Mouse (Mus musculus) forebrain, postnatal 0 days (tissue): ENCODE measurements around the gene Apol10a. TPM values are rescaled to one million over a fixed set of nuclear protein-coding genes. Genes with fewer than 3 reads are reported as not detected.

Source experiments
- polyA plus RNA-seq: library from polyadenylated mRNA; unstranded; fragments of >200 nt; fragmentation: Nextera tagmentation; extraction: Ambion mirVana; gene quantifications from 2 replicates; pipeline ENCODE4 v1.2.1, GENCODE M21; 2015
- total RNA-seq: library from RNA; depleted of rRNA; stranded (reverse); fragments of >200 nt; gene quantifications from 2 replicates; pipeline ENCODE4 v1.2.3, GENCODE M21; 2014; rRNA removed

The Apol10a gene
- total and polyA plus RNA-seq, 2 experiments from 2014 or later = not detected

Other genes starting within 250 kb of the Apol10a start
- 391 and 470 TPM in 2 replicates for gene Rbfox2, start 170.0 kb upstream of the Apol10a start, total RNA-seq
- 105 and 135 TPM in 2 replicates for gene Rbfox2, start 170.0 kb upstream of the Apol10a start, polyA plus RNA-seq
- gene Apol7a, start 77.9 kb upstream of the Apol10a start, total RNA-seq = not detected in 2 replicates
- gene Apol7a, start 77.9 kb upstream of the Apol10a start, polyA plus RNA-seq = not detected in 2 replicates
- gene Apol9a, start 65.9 kb upstream of the Apol10a start, total RNA-seq = 6.6 TPM in 1 of 2 replicates, not detected in the other
- gene Apol9a, start 65.9 kb upstream of the Apol10a start, polyA plus RNA-seq = 0.55 and 0.99 TPM in 2 replicates
- not detected in 2 replicates for gene Apol7b, start 29.6 kb upstream of the Apol10a start, total RNA-seq
- 0.13 TPM in 1 of 2 replicates, not detected in the other for gene Apol7b, start 29.6 kb upstream of the Apol10a start, polyA plus RNA-seq
- not detected in 2 replicates for gene Apol11a, start 31.2 kb downstream of the Apol10a start, total RNA-seq
- gene Apol11a, start 31.2 kb downstream of the Apol10a start, polyA plus RNA-seq = not detected in 2 replicates
- not detected in 2 replicates for gene Apol7c, start 56.3 kb downstream of the Apol10a start, total RNA-seq
- not detected in 2 replicates for gene Apol7c, start 56.3 kb downstream of the Apol10a start, polyA plus RNA-seq
- not detected in 2 replicates for gene 1700025B11Rik, start 84.8 kb downstream of the Apol10a start, total RNA-seq
- gene 1700025B11Rik, start 84.8 kb downstream of the Apol10a start, polyA plus RNA-seq = not detected in 2 replicates
- gene Apol10b, start 119.1 kb downstream of the Apol10a start, total RNA-seq = 0.05 TPM in 1 of 2 replicates, not detected in the other
- gene Apol10b, start 119.1 kb downstream of the Apol10a start, polyA plus RNA-seq = not detected in 2 replicates
- not detected in 2 replicates for gene Gm36245, start 122.2 kb downstream of the Apol10a start, total RNA-seq
- not detected in 2 replicates for gene Gm36245, start 122.2 kb downstream of the Apol10a start, polyA plus RNA-seq
- gene Apol11b, start 166.2 kb downstream of the Apol10a start, total RNA-seq = not detected in 2 replicates
- gene Apol11b, start 166.2 kb downstream of the Apol10a start, polyA plus RNA-seq = not detected in 2 replicates
- not detected in 2 replicates for gene Apol7e, start 221.8 kb downstream of the Apol10a start, total RNA-seq
- 0.08 TPM in 1 of 2 replicates, not detected in the other for gene Apol7e, start 221.8 kb downstream of the Apol10a start, polyA plus RNA-seq